In genomic region chr17:83732801-83733200, GRCm38 (mm10) we compare ENCODE assay signal across 8 mouse cellular contexts. TPM values are rescaled to one million over a fixed set of nuclear protein-coding genes. Genes with fewer than 3 reads are reported as not detected.
DNase-seq lines count a peak whose midpoint lies in the region; ATAC-seq and TF ChIP-seq lines count a peak whose summit lies in the region.

No protein-coding gene starts in this region.

- H3K9ac ChIP-seq in forebrain, embryonic 16.5 days (replicated peaks; ENCODE audit: low read depth, low read length): no peak overlapping the region
- H3K9ac ChIP-seq in lung, embryonic 14.5 days: no peak overlapping the region

- ATAC-seq in forebrain, embryonic 16.5 days: no peak
- ATAC-seq in hematopoietic stem cell, adult 5-6 weeks (replicated peaks in 1 of 2; ENCODE audit: insufficient read depth in 1 of 2, low FRiP score in 2 of 2, low TSS enrichment in 1 of 2, low read depth in 1 of 2, poor library complexity in 2 of 2, severe bottlenecking in 2 of 2): peak; percentile 39 to 43; a peak in 3 of 4 replicates
- no peak for ATAC-seq in lung, embryonic 14.5 days (ENCODE audit: insufficient read depth)

- H3K27ac ChIP-seq in forebrain, embryonic 10.5 days: no peak overlapping the region
- H3K27ac ChIP-seq in forebrain, embryonic 16.5 days (ENCODE audit: low read length): no peak overlapping the region
- no peak overlapping the region for H3K27ac ChIP-seq in lung, embryonic 14.5 days (ENCODE audit: low read depth)

- H3K27me3 ChIP-seq in forebrain, embryonic 10.5 days (ENCODE audit: poor library complexity, severe bottlenecking): no peaks in the 10 kb centered on the region
- H3K27me3 ChIP-seq in forebrain, embryonic 16.5 days (replicated peaks; ENCODE audit: control insufficient read depth, insufficient read depth, low read length): no peaks in the 10 kb centered on the region
- H3K27me3 ChIP-seq in lung, embryonic 14.5 days (ENCODE audit: insufficient read depth, low read length): no peaks in the 10 kb centered on the region

- peak; percentile 62 for DNase-seq in forebrain, embryonic 10.5 days (ENCODE audit: extremely low spot score, low spot score)
- DNase-seq in 3134 (ENCODE audit: extremely low read depth, insufficient read length, low spot score): peak; percentile 61
- peak; percentile 61 for DNase-seq in adrenal gland, adult 8-10 months
- DNase-seq in embryo, embryonic 10.5 days (ENCODE audit: low spot score): peak; percentile 71
- DNase-seq in lung, embryonic 14.5 days: peak; percentile 72
- DNase-seq in spleen, postnatal 14 days (ENCODE audit: low spot score in 2 of 2): peak; percentile 74 to 83

- H3K4me2 ChIP-seq in forebrain, embryonic 16.5 days (ENCODE audit: low read length): no peak overlapping the region
- no peak overlapping the region for H3K4me2 ChIP-seq in lung, embryonic 14.5 days

- WGBS in forebrain, embryonic 10.5 days: 49% methylated on average over 5 of the region's 5 CpGs
- WGBS in forebrain, embryonic 16.5 days: 39% methylated on average over 5 of the region's 5 CpGs
- WGBS in lung, embryonic 14.5 days: 44% methylated on average over 5 of the region's 5 CpGs

- H3K36me3 ChIP-seq in forebrain, embryonic 10.5 days (replicated peaks): peaks cover 4% of the 10 kb centered on the region; the same call in 1 of the 2 replicates
- no peaks in the 10 kb centered on the region for H3K36me3 ChIP-seq in forebrain, embryonic 16.5 days (ENCODE audit: control insufficient read depth, insufficient read depth)
- no peaks in the 10 kb centered on the region for H3K36me3 ChIP-seq in lung, embryonic 14.5 days (ENCODE audit: insufficient read depth)

- no peaks in the 10 kb centered on the region for H3K9me3 ChIP-seq in forebrain, embryonic 10.5 days
- H3K9me3 ChIP-seq in forebrain, embryonic 16.5 days (ENCODE audit: control insufficient read depth, low read length): no peaks in the 10 kb centered on the region
- no peaks in the 10 kb centered on the region for H3K9me3 ChIP-seq in lung, embryonic 14.5 days (ENCODE audit: low read depth, low read length)

- H3K4me3 ChIP-seq in forebrain, embryonic 10.5 days: no peak overlapping the region
- H3K4me3 ChIP-seq in forebrain, embryonic 16.5 days (replicated peaks; ENCODE audit: low read length): no peak overlapping the region
- no peak overlapping the region for H3K4me3 ChIP-seq in lung, embryonic 14.5 days (ENCODE audit: low read depth, low read length)

- peak; percentile 81 for TF ChIP-seq CTCF in lung, embryonic 14.5 days (IDR thresholded peaks at IDR 0.05; ENCODE audit: low read depth)

- no peaks in the 10 kb centered on the region for H3K4me1 ChIP-seq in forebrain, embryonic 10.5 days
- no peaks in the 10 kb centered on the region for H3K4me1 ChIP-seq in forebrain, embryonic 16.5 days (replicated peaks; ENCODE audit: control insufficient read depth, insufficient read depth, low read length)
- no peaks in the 10 kb centered on the region for H3K4me1 ChIP-seq in lung, embryonic 14.5 days (ENCODE audit: insufficient read depth)

RNA-seq across cellular contexts. Expression of gene Mta3, which starts 26.8 kb away (rescaled TPM):
- 31.8 and 34.0 TPM in 2 replicates for polyA plus RNA-seq in forebrain, embryonic 10.5 days (2016; fragmentation: Nextera tagmentation; extraction: Ambion mirVana)
- 38.2 and 39.6 TPM in 2 replicates for polyA plus RNA-seq in forebrain, embryonic 16.5 days (2015; fragmentation: Nextera tagmentation; extraction: Ambion mirVana)
- total RNA-seq in adrenal gland, adult 8-10 months (2022): 10 to 100 TPM; 66.2 to 96.2 (median 82.9) TPM
- 64.2 and 81.2 TPM in 2 replicates for total RNA-seq in hematopoietic stem cell, adult 5-6 weeks (2017)
- polyA plus RNA-seq in lung, embryonic 14.5 days (2014; fragmentation: Nextera tagmentation; extraction: Ambion mirVana): 39.9 and 41.0 TPM in 2 replicates

Comparison
In these comparisons a context has a peak if more than half of its experiments do, and no peak if none do; other contexts are left out.
1. ATAC-seq: peak in hematopoietic stem cell, adult 5-6 weeks (2 of 2); none in forebrain, embryonic 16.5 days (single experiment) and lung, embryonic 14.5 days (single experiment).
2. Peak in every context shown above with its lines, with median percentiles within 50 percentile points of each other: DNase-seq.